Comparison of ENCODE assay signal across 9 mouse cellular contexts in genomic region chr7:28959505-28960045, GRCm38 (mm10). TPM values are rescaled to one million over a fixed set of nuclear protein-coding genes. Genes with fewer than 3 reads are reported as not detected.
A peak's percentile ranks its signal among the peaks of the same experiment; 100 is the strongest.
DNase-seq lines count a peak whose midpoint lies in the region; ATAC-seq lines count a peak whose summit lies in the region.
"Had no signal": no experiment of that assay in that cellular context is flagged by ENCODE, and none has a peak within 500 bp of the region (broad histone marks: within the 10 kb centered on the region; RNA-seq: fewer than 3 reads in every experiment).

No protein-coding gene starts in this region.

- peak overlapping the region; percentile 85 for H3K4me3 ChIP-seq in heart, embryonic 13.5 days
- H3K4me3 ChIP-seq in embryonic facial prominence, embryonic 13.5 days, result peak overlapping the region; percentile 99
- H3K4me3 ChIP-seq in limb, embryonic 12.5 days (replicated peaks), result peak overlapping the region; percentile 98
- H3K4me3 ChIP-seq in midbrain, embryonic 15.5 days, result 0 out of 2 replicates have a peak overlapping the region, but pooled peaks have one; percentile 0

- H3K27ac ChIP-seq in heart, embryonic 13.5 days (replicated peaks), result peak overlapping the region; percentile 99
- H3K27ac ChIP-seq in embryonic facial prominence, embryonic 13.5 days, result 0 out of 2 replicates have a peak overlapping the region, but pooled peaks have one; percentile 22
- no peak overlapping the region for H3K27ac ChIP-seq in limb, embryonic 12.5 days
- H3K27ac ChIP-seq in midbrain, embryonic 15.5 days, result no peak overlapping the region

- DNase-seq in heart, adult 8-10 months (ENCODE audit: low spot score), result no peak
- DNase-seq in cerebellum, adult 8-10 months, result no peak
- DNase-seq in gastrocnemius, postnatal 25 days, result no peak
- no peak for DNase-seq in thymus, postnatal 10 days (ENCODE audit: low spot score in 2 of 2)

- H3K36me3 ChIP-seq in heart, embryonic 13.5 days, result peaks cover 14% of the 10 kb centered on the region
- H3K36me3 ChIP-seq in embryonic facial prominence, embryonic 13.5 days, result peaks cover 12% of the 10 kb centered on the region
- peaks cover 19% of the 10 kb centered on the region; the same call in 1 of the 2 replicates for H3K36me3 ChIP-seq in limb, embryonic 12.5 days
- H3K36me3 ChIP-seq in midbrain, embryonic 15.5 days (replicated peaks), result no peaks in the 10 kb centered on the region

- H3K4me2 ChIP-seq in heart, embryonic 13.5 days, result peak overlapping the region; percentile 96
- H3K4me2 ChIP-seq in embryonic facial prominence, embryonic 13.5 days, result peak overlapping the region; percentile 78
- peak overlapping the region; percentile 70 for H3K4me2 ChIP-seq in limb, embryonic 12.5 days
- H3K4me2 ChIP-seq in midbrain, embryonic 15.5 days, result peak overlapping the region; percentile 74

- H3K9me3 ChIP-seq in heart, embryonic 13.5 days, result no peaks in the 10 kb centered on the region
- H3K9me3 ChIP-seq in embryonic facial prominence, embryonic 13.5 days, result no peaks in the 10 kb centered on the region
- no peaks in the 10 kb centered on the region for H3K9me3 ChIP-seq in limb, embryonic 12.5 days
- H3K9me3 ChIP-seq in midbrain, embryonic 15.5 days, result no peaks in the 10 kb centered on the region
- H3K9me3 ChIP-seq: G1E had no signal

- WGBS in heart, embryonic 13.5 days, result 9% methylated on average over 6 of the region's 6 CpGs
- WGBS in embryonic facial prominence, embryonic 13.5 days, result 43% methylated on average over 6 of the region's 6 CpGs
- WGBS in limb, embryonic 12.5 days, result 44% methylated on average over 6 of the region's 6 CpGs
- 49% methylated on average over 6 of the region's 6 CpGs for WGBS in midbrain, embryonic 15.5 days

- H3K27me3 ChIP-seq in heart, embryonic 13.5 days (replicated peaks), result no peaks in the 10 kb centered on the region
- no peaks in the 10 kb centered on the region for H3K27me3 ChIP-seq in embryonic facial prominence, embryonic 13.5 days
- no peaks in the 10 kb centered on the region for H3K27me3 ChIP-seq in limb, embryonic 12.5 days
- no peaks in the 10 kb centered on the region for H3K27me3 ChIP-seq in midbrain, embryonic 15.5 days (replicated peaks)

- peak overlapping the region; percentile 96 for H3K9ac ChIP-seq in heart, embryonic 13.5 days
- H3K9ac ChIP-seq in embryonic facial prominence, embryonic 13.5 days, result peak overlapping the region; percentile 95
- H3K9ac ChIP-seq in limb, embryonic 12.5 days (replicated peaks), result peak overlapping the region; percentile 95
- H3K9ac ChIP-seq in midbrain, embryonic 15.5 days, result peak overlapping the region; percentile 69; the same call in 1 of the 2 replicates

- ATAC-seq in heart, embryonic 13.5 days (ENCODE audit: extremely low read depth, insufficient number of reproducible peaks, low FRiP score, low TSS enrichment), result no peak
- ATAC-seq in embryonic facial prominence, embryonic 13.5 days (ENCODE audit: insufficient number of reproducible peaks, insufficient read depth, low FRiP score, low TSS enrichment, low read depth), result no peak
- ATAC-seq in limb, embryonic 12.5 days (ENCODE audit: insufficient number of reproducible peaks, insufficient read depth, low FRiP score, low TSS enrichment, low read depth), result no peak
- no peak for ATAC-seq in midbrain, embryonic 15.5 days (replicated peaks)

- peaks cover 76% of the 10 kb centered on the region for H3K4me1 ChIP-seq in heart, embryonic 13.5 days
- peaks cover 59% of the 10 kb centered on the region for H3K4me1 ChIP-seq in embryonic facial prominence, embryonic 13.5 days
- peaks cover 57% of the 10 kb centered on the region for H3K4me1 ChIP-seq in limb, embryonic 12.5 days (replicated peaks)
- peaks cover 46% of the 10 kb centered on the region for H3K4me1 ChIP-seq in midbrain, embryonic 15.5 days

RNA-seq across cellular contexts. Expression of gene Actn4, which starts 2.6 kb away (rescaled TPM):
- polyA plus RNA-seq in heart, embryonic 13.5 days (2015; fragmentation: Nextera tagmentation; extraction: Ambion mirVana), result 259 and 266 TPM in 2 replicates
- total RNA-seq in heart, adult 8-10 months (2022), result 10 to 100 TPM; 57.8 to 82.0 (median 75.8) TPM
- 232 and 258 TPM in 2 replicates for polyA plus RNA-seq in embryonic facial prominence, embryonic 13.5 days (2015; fragmentation: Nextera tagmentation; extraction: Ambion mirVana)
- 269 and 283 TPM in 2 replicates for polyA plus RNA-seq in limb, embryonic 12.5 days (2016; fragmentation: Nextera tagmentation; extraction: Ambion mirVana)
- polyA plus RNA-seq in midbrain, embryonic 15.5 days (2015; fragmentation: Nextera tagmentation; extraction: Ambion mirVana), result 140 and 143 TPM in 2 replicates
- total RNA-seq in gastrocnemius, postnatal 25 days (2021), result 10 to 100 TPM; 36.7 to 45.8 TPM

RNA-seq across cellular contexts. Expression of gene Eif3k, which starts 22.1 kb away (rescaled TPM):
- 257 and 300 TPM in 2 replicates for polyA plus RNA-seq in heart, embryonic 13.5 days (2015; fragmentation: Nextera tagmentation; extraction: Ambion mirVana)
- 100 to 1,000 TPM; 152 to 167 (median 158) TPM for total RNA-seq in heart, adult 8-10 months (2022)
- 453 and 455 TPM in 2 replicates for polyA plus RNA-seq in embryonic facial prominence, embryonic 13.5 days (2015; fragmentation: Nextera tagmentation; extraction: Ambion mirVana)
- polyA plus RNA-seq in limb, embryonic 12.5 days (2016; fragmentation: Nextera tagmentation; extraction: Ambion mirVana), result 438 and 440 TPM in 2 replicates
- 269 and 284 TPM in 2 replicates for polyA plus RNA-seq in midbrain, embryonic 15.5 days (2015; fragmentation: Nextera tagmentation; extraction: Ambion mirVana)
- total RNA-seq in gastrocnemius, postnatal 25 days (2021), result 100 to 1,000 TPM; 116 to 137 TPM

RNA-seq across cellular contexts. Expression of gene Map4k1, which starts 22.3 kb away (rescaled TPM):
- polyA plus RNA-seq in heart, embryonic 13.5 days (2015; fragmentation: Nextera tagmentation; extraction: Ambion mirVana), result 3.4 and 5.3 TPM in 2 replicates
- total RNA-seq in heart, adult 8-10 months (2022), result 1 to 10 TPM in 1 of 4 experiments, under 1 TPM in 3; 0.50 to 1.1 (median 0.74) TPM
- 7.7 and 9.9 TPM in 2 replicates for polyA plus RNA-seq in embryonic facial prominence, embryonic 13.5 days (2015; fragmentation: Nextera tagmentation; extraction: Ambion mirVana)
- 10.9 and 11.9 TPM in 2 replicates for polyA plus RNA-seq in limb, embryonic 12.5 days (2016; fragmentation: Nextera tagmentation; extraction: Ambion mirVana)
- 8.5 and 11.4 TPM in 2 replicates for polyA plus RNA-seq in midbrain, embryonic 15.5 days (2015; fragmentation: Nextera tagmentation; extraction: Ambion mirVana)
- under 1 TPM; 0.29 to 0.36 TPM for total RNA-seq in gastrocnemius, postnatal 25 days (2021)

Comparison
In these comparisons a context has a peak if more than half of its experiments do, and no peak if none do; other contexts are left out.
1. H3K27ac ChIP-seq: peak in heart, embryonic 13.5 days (single experiment) and embryonic facial prominence, embryonic 13.5 days (single experiment); none in limb, embryonic 12.5 days (single experiment) and midbrain, embryonic 15.5 days (single experiment).
2. H3K4me3 ChIP-seq: peak in every context shown above with its lines; median percentile 99 in embryonic facial prominence, embryonic 13.5 days; 98 in limb, embryonic 12.5 days; 85 in heart, embryonic 13.5 days; 0 in midbrain, embryonic 15.5 days.
3. Peak in every context shown above with its lines, with median percentiles within 50 percentile points of each other: H3K4me2 ChIP-seq and H3K9ac ChIP-seq.